Mouse (Mus musculus): ENCODE measurements around the gene Ankar.

Gene Ankar

GRCm38 (mm10) chr1:72700479-72700878, at the start of gene Ankar:
Gene Ankar (minus strand): TSS chr1:72700579.
- DNase-seq (ENCODE audit: low read depth), result no peak

GRCm38 (mm10) chr1:72746382-72746781, 46.0 kb upstream of the Ankar start:
- DNase-seq (ENCODE audit: low read depth), result no peak

GRCm38 (mm10) chr1:72744816-72745506, 44.6 kb upstream of the Ankar start:
- DNase-seq (ENCODE audit: low read depth), result no peak

- no peak for DNase-seq (ENCODE audit: low read depth)
These were observed 41.0 kb upstream of the Ankar start for GRCm38 (mm10) chr1:72741406-72741805.

- no peak for DNase-seq (ENCODE audit: low read depth)
These were observed 39.3 kb upstream of the Ankar start for GRCm38 (mm10) chr1:72739681-72740063.

- DNase-seq (ENCODE audit: low read depth), result no peak
These were observed 38.7 kb upstream of the Ankar start for GRCm38 (mm10) chr1:72738946-72739680.

- no peak for DNase-seq (ENCODE audit: low read depth)
These were observed 36.2 kb upstream of the Ankar start for GRCm38 (mm10) chr1:72736397-72737125.

- no peak for DNase-seq (ENCODE audit: low read depth)
These were observed 32.9 kb upstream of the Ankar start for GRCm38 (mm10) chr1:72733191-72733691.

GRCm38 (mm10) chr1:72730126-72730525, 29.7 kb upstream of the Ankar start:
- DNase-seq (ENCODE audit: low read depth), result no peak

GRCm38 (mm10) chr1:72728781-72729180, 28.4 kb upstream of the Ankar start:
- no peak for DNase-seq (ENCODE audit: low read depth)

- no peak for DNase-seq (ENCODE audit: low read depth)
These were observed 25.6 kb upstream of the Ankar start for GRCm38 (mm10) chr1:72725941-72726340.

GRCm38 (mm10) chr1:72724354-72724753, 24.0 kb upstream of the Ankar start:
- DNase-seq (ENCODE audit: low read depth), result no peak

- no peak for DNase-seq (ENCODE audit: low read depth)
These were observed 22.3 kb upstream of the Ankar start for GRCm38 (mm10) chr1:72722646-72723045.

GRCm38 (mm10) chr1:72720115-72720725, 19.8 kb upstream of the Ankar start:
- DNase-seq (ENCODE audit: low read depth), result no peak

GRCm38 (mm10) chr1:72718846-72719245, 18.5 kb upstream of the Ankar start:
- DNase-seq (ENCODE audit: low read depth), result peak; percentile 69

GRCm38 (mm10) chr1:72717540-72717939, 17.2 kb upstream of the Ankar start:
- DNase-seq (ENCODE audit: low read depth), result no peak

GRCm38 (mm10) chr1:72716926-72717325, 16.5 kb upstream of the Ankar start:
- peak; percentile 78 for DNase-seq (ENCODE audit: low read depth)

GRCm38 (mm10) chr1:72716421-72716820, 16.0 kb upstream of the Ankar start:
- no peak for DNase-seq (ENCODE audit: low read depth)

- no peak for DNase-seq (ENCODE audit: low read depth)
These were observed 15.4 kb upstream of the Ankar start for GRCm38 (mm10) chr1:72715593-72716361.

- no peak for DNase-seq (ENCODE audit: low read depth)
These were observed 14.7 kb upstream of the Ankar start for GRCm38 (mm10) chr1:72715065-72715464.

- no peak for DNase-seq (ENCODE audit: low read depth)
These were observed 14.2 kb upstream of the Ankar start for GRCm38 (mm10) chr1:72714547-72714946.

All from c-Kit-positive CD71-negative TER-119-negative erythroid progenitor cells, embryonic 14.5 days (primary cell).